Mouse (Mus musculus) liver, embryonic 16.5 days (tissue): Measurements from ENCODE around the gene Rad54l2. TPM values are rescaled to one million over a fixed set of nuclear protein-coding genes. Genes with fewer than 3 reads are reported as not detected.

Experiments used
- ATAC-seq: fragments of 200-750 bp; cut with Nextera tagmentation; 2 replicates; pipeline ENCODE4 v1.8.0; 2017; ENCODE audit warnings: low read depth, mild to moderate bottlenecking, moderate number of reproducible peaks, moderate library complexity
- H3K27ac ChIP-seq: fragments of 300-500 bp; sonication (generic); 2 replicates; pipeline ENCODE4 v1.5.1; 2014; ENCODE audit warnings: mild to moderate bottlenecking, low read length
- H3K27me3 ChIP-seq: fragments of 300-500 bp; sonication (generic); 2 replicates; pipeline ENCODE4 v1.6.1; 2014; ENCODE audit warnings: low read depth, low read length, mixed read lengths; ENCODE audit not compliant: control insufficient read depth, insufficient read depth
- H3K36me3 ChIP-seq: fragments of 300-500 bp; sonication (generic); 2 replicates; pipeline ENCODE4 v1.6.1; 2014; ENCODE audit warnings: mild to moderate bottlenecking; ENCODE audit not compliant: control insufficient read depth, insufficient read depth
- H3K4me1 ChIP-seq: fragments of 300-500 bp; sonication (generic); 2 replicates; pipeline ENCODE4 v1.6.1; 2014; ENCODE audit warnings: low read depth, low read length, mixed read lengths; ENCODE audit not compliant: control insufficient read depth
- H3K4me2 ChIP-seq: fragments of 300-500 bp; sonication (generic); 2 replicates; pipeline ENCODE4 v1.6.1; 2014; ENCODE audit warnings: low read depth, low read length, mixed read lengths
- H3K4me3 ChIP-seq: fragments of 300-500 bp; sonication (generic); 2 replicates; pipeline ENCODE4 v1.5.1; 2014; ENCODE audit warnings: low read depth, mild to moderate bottlenecking, low read length
- H3K9ac ChIP-seq: fragments of 300-500 bp; sonication (generic); 2 replicates; pipeline ENCODE4 v1.6.1; 2014; ENCODE audit warnings: low read depth, low read length
- H3K9me3 ChIP-seq: fragments of 300-500 bp; sonication (generic); replicated peaks from 2 replicates; pipeline ENCODE4 v1.6.1; 2016; ENCODE audit warnings: low read length; ENCODE audit not compliant: control insufficient read depth
- WGBS: fragments of 180-500 bp; shearing (Covaris S2); extraction: QIAGEN DNeasy Blood & Tissue Kit; methylation state at CpG from one replicate; pipeline ENCODE4 v1.1.7; 2014; ENCODE audit not compliant: insufficient replicate concordance; 5-methylcytosine and 5-hydroxymethylcytosine counted together
- polyA plus RNA-seq: library from polyadenylated mRNA; unstranded; fragments of >200 nt; fragmentation: Nextera tagmentation; extraction: Ambion mirVana; gene quantifications from 2 replicates; pipeline ENCODE4 v1.2.1, GENCODE M21; 2015

Gene Rad54l2
- polyA plus RNA-seq, 1 experiment from 2014 or later = 1.5 TPM

GRCm38 (mm10) chr9:106638154-106638553 is 150.8 kb downstream of the Rad54l2 start:
- ATAC-seq = no peak
- H3K27ac ChIP-seq = no peak overlapping the region
- 70% methylated on average over 8 of the region's 8 CpGs for WGBS
- no peaks in the 10 kb centered on the region for H3K27me3 ChIP-seq
- H3K36me3 ChIP-seq = no peaks in the 10 kb centered on the region
- H3K9ac ChIP-seq = no peak overlapping the region
- no peaks in the 10 kb centered on the region; the same call in 1 of the 2 replicates for H3K4me1 ChIP-seq
- H3K9me3 ChIP-seq = no peaks in the 10 kb centered on the region
- no peak overlapping the region for H3K4me3 ChIP-seq
- no peak overlapping the region for H3K4me2 ChIP-seq

Other genes with a start within 250 kb of the Rad54l2 start
- gene Iqcf3, start 227.6 kb downstream of the Rad54l2 start, polyA plus RNA-seq = not detected in 2 replicates
- not detected in 2 replicates for gene Iqcf4, start 218.2 kb downstream of the Rad54l2 start, polyA plus RNA-seq
- gene Iqcf6, start 162.6 kb downstream of the Rad54l2 start, polyA plus RNA-seq = not detected in 2 replicates
- gene Grm2, start 133.1 kb downstream of the Rad54l2 start, polyA plus RNA-seq = not detected in 2 replicates
- 15.4 and 17.8 TPM in 2 replicates for gene Tex264, start 103.3 kb downstream of the Rad54l2 start, polyA plus RNA-seq
- gene Dcaf1, start 32.7 kb upstream of the Rad54l2 start, polyA plus RNA-seq = 11.3 and 12.4 TPM in 2 replicates
- 1.5 and 1.6 TPM in 2 replicates for gene Rbm15b, start 98.2 kb upstream of the Rad54l2 start, polyA plus RNA-seq
- 140 and 150 TPM in 2 replicates for gene Manf, start 102.8 kb upstream of the Rad54l2 start, polyA plus RNA-seq